Mouse (Mus musculus): Measurements from ENCODE around the gene Gm13695. TPM values are rescaled to one million over a fixed set of nuclear protein-coding genes. Genes with fewer than 3 reads are reported as not detected.

The Gm13695 gene
- not detected in 2 replicates for polyA plus RNA-seq (2012; rRNA removed)

DNA sequence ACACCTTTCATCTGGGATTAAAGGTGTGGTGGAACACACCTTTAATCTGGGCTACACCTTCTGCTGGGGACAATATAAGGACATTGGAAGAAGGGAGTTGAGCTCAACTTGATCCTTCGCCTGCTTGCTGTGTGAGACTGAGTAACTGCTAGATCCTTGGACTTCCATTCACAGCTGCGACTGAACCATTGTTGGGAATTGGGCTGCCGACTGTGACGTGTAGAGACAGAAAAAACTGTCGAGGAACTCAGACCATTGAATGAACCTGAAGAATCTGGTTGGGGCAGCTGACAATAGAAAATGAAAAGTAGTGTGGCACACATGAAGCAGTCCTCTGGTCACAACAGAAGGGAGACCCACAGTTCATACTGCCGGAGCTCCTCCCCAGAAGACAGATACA, at the start of gene Gm13695:
Gene Gm13695, plus strand, starts transcription at position 301 of the 400 bp plus-strand sequence.

DNA sequence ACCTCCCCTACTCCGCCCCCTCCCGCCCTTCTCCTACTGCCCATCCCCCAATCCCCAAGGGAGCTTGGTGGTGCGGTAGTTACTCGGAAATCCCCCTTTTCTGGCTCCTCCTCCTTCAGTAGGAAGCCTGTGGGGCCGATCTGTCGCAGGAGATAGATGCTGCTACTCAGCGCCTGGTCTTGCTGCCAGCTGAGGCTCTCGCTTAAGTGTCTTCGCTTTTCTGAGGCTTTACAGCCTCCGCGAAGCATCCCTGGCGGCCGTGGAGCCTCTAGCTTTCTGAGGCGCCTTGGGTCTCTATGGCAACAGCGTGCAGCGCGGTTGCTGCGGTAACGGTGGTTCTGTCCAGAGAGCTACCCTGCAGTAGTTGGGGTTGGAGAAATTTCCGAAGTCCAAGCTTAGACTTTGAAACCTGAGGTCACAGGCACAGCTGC, 26.2 kb upstream of the Gm13695 start, which contains the start of gene Zswim2:
Gene Zswim2, minus strand, starts transcription at position 298 of the 431 bp plus-strand sequence.

DNA sequence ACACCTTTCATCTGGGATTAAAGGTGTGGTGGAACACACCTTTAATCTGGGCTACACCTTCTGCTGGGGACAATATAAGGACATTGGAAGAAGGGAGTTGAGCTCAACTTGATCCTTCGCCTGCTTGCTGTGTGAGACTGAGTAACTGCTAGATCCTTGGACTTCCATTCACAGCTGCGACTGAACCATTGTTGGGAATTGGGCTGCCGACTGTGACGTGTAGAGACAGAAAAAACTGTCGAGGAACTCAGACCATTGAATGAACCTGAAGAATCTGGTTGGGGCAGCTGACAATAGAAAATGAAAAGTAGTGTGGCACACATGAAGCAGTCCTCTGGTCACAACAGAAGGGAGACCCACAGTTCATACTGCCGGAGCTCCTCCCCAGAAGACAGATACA, 11.7 kb upstream of the Gm13695 start, which contains the start of gene Gm13698:
Gene Gm13698, plus strand, starts transcription at position 301 of the 400 bp plus-strand sequence.

DNA sequence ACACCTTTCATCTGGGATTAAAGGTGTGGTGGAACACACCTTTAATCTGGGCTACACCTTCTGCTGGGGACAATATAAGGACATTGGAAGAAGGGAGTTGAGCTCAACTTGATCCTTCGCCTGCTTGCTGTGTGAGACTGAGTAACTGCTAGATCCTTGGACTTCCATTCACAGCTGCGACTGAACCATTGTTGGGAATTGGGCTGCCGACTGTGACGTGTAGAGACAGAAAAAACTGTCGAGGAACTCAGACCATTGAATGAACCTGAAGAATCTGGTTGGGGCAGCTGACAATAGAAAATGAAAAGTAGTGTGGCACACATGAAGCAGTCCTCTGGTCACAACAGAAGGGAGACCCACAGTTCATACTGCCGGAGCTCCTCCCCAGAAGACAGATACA, 5.9 kb upstream of the Gm13695 start, which contains the start of gene Gm13693:
Gene Gm13693, plus strand, starts transcription at position 301 of the 400 bp plus-strand sequence.

DNA sequence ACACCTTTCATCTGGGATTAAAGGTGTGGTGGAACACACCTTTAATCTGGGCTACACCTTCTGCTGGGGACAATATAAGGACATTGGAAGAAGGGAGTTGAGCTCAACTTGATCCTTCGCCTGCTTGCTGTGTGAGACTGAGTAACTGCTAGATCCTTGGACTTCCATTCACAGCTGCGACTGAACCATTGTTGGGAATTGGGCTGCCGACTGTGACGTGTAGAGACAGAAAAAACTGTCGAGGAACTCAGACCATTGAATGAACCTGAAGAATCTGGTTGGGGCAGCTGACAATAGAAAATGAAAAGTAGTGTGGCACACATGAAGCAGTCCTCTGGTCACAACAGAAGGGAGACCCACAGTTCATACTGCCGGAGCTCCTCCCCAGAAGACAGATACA, 5.7 kb downstream of the Gm13695 start, which contains the start of gene Gm13696:
Gene Gm13696, plus strand, starts transcription at position 301 of the 400 bp plus-strand sequence.

DNA sequence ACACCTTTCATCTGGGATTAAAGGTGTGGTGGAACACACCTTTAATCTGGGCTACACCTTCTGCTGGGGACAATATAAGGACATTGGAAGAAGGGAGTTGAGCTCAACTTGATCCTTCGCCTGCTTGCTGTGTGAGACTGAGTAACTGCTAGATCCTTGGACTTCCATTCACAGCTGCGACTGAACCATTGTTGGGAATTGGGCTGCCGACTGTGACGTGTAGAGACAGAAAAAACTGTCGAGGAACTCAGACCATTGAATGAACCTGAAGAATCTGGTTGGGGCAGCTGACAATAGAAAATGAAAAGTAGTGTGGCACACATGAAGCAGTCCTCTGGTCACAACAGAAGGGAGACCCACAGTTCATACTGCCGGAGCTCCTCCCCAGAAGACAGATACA, 11.5 kb downstream of the Gm13695 start, which contains the start of gene Gm13694:
Gene Gm13694, plus strand, starts transcription at position 301 of the 400 bp plus-strand sequence.

DNA sequence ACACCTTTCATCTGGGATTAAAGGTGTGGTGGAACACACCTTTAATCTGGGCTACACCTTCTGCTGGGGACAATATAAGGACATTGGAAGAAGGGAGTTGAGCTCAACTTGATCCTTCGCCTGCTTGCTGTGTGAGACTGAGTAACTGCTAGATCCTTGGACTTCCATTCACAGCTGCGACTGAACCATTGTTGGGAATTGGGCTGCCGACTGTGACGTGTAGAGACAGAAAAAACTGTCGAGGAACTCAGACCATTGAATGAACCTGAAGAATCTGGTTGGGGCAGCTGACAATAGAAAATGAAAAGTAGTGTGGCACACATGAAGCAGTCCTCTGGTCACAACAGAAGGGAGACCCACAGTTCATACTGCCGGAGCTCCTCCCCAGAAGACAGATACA, 17.3 kb downstream of the Gm13695 start, which contains the start of gene Gm13697:
Gene Gm13697, plus strand, starts transcription at position 301 of the 400 bp plus-strand sequence.

DNA sequence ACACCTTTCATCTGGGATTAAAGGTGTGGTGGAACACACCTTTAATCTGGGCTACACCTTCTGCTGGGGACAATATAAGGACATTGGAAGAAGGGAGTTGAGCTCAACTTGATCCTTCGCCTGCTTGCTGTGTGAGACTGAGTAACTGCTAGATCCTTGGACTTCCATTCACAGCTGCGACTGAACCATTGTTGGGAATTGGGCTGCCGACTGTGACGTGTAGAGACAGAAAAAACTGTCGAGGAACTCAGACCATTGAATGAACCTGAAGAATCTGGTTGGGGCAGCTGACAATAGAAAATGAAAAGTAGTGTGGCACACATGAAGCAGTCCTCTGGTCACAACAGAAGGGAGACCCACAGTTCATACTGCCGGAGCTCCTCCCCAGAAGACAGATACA, 23.1 kb downstream of the Gm13695 start, which contains the start of gene Gm13691:
Gene Gm13691, plus strand, starts transcription at position 301 of the 400 bp plus-strand sequence.

Other genes starting within 250 kb of the Gm13695 start
- 257 and 321 TPM in 2 replicates for gene Itgav, start 242.9 kb upstream of the Gm13695 start, polyA plus RNA-seq (2012; rRNA removed)
- gene Fam171b, start 154.7 kb upstream of the Gm13695 start, polyA plus RNA-seq (2012; rRNA removed) = 1.9 and 2.6 TPM in 2 replicates
- not detected in 2 replicates for gene Zswim2, start 26.1 kb upstream of the Gm13695 start, polyA plus RNA-seq (2012; rRNA removed)
- gene Gm13698, start 11.6 kb upstream of the Gm13695 start, polyA plus RNA-seq (2012; rRNA removed) = not detected in 2 replicates
- gene Gm13693, start 5.8 kb upstream of the Gm13695 start, polyA plus RNA-seq (2012; rRNA removed) = not detected in 2 replicates
- gene Gm13696, start 5.8 kb downstream of the Gm13695 start, polyA plus RNA-seq (2012; rRNA removed) = not detected in 2 replicates
- not detected in 2 replicates for gene Gm13694, start 11.6 kb downstream of the Gm13695 start, polyA plus RNA-seq (2012; rRNA removed)
- not detected in 2 replicates for gene Gm13697, start 17.4 kb downstream of the Gm13695 start, polyA plus RNA-seq (2012; rRNA removed)
- not detected in 2 replicates for gene Gm13691, start 23.2 kb downstream of the Gm13695 start, polyA plus RNA-seq (2012; rRNA removed)

All from ovary, adult 2 months (tissue).